Mouse (Mus musculus): Measurements from ENCODE around the gene Slc25a19. TPM values are rescaled to one million over a fixed set of nuclear protein-coding genes. Genes with fewer than 3 reads are reported as not detected.

The Slc25a19 gene
- polyA plus RNA-seq, 1 experiment from 2014 or later = 23.8 TPM

DNA sequence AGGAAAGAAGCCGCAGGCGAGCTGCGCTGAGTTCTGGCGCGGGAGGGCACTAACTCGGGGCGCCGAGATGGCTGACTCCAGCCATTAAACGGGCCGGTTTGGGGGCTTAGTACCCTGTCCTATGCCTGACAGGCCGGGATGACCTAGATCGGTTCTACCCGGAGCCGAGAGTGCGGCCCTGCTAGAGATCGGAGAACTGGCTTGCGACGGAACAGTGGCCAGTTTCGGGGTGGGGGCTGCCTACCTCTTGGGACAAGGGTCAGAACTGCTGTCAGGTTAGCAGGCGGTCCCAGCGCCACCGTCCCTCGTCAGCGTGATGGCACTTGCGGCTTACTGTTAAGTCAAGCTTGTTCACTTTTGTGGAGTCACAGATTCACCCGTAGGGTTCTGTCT is 23.8 kb downstream of the Slc25a19 start:
- peak overlapping the region; percentile 93 for H3K9ac ChIP-seq
- H3K27ac ChIP-seq = peak overlapping the region; percentile 92
- H3K36me3 ChIP-seq = peaks cover 44% of the 10 kb centered on the region
- peak overlapping the region; percentile 96 for H3K4me3 ChIP-seq
- H3K4me2 ChIP-seq (replicated peaks) = peak overlapping the region; percentile 87
- H3K27me3 ChIP-seq = no peaks in the 10 kb centered on the region
- peak; percentile 7; the same call in 1 of the 2 replicates for ATAC-seq (ENCODE audit: insufficient number of reproducible peaks, insufficient read depth, low FRiP score, low TSS enrichment)
- H3K4me1 ChIP-seq = peaks cover 23% of the 10 kb centered on the region
- H3K9me3 ChIP-seq = no peaks in the 10 kb centered on the region
- WGBS = under 1% methylated on average over 26 of the region's 26 CpGs

DNA sequence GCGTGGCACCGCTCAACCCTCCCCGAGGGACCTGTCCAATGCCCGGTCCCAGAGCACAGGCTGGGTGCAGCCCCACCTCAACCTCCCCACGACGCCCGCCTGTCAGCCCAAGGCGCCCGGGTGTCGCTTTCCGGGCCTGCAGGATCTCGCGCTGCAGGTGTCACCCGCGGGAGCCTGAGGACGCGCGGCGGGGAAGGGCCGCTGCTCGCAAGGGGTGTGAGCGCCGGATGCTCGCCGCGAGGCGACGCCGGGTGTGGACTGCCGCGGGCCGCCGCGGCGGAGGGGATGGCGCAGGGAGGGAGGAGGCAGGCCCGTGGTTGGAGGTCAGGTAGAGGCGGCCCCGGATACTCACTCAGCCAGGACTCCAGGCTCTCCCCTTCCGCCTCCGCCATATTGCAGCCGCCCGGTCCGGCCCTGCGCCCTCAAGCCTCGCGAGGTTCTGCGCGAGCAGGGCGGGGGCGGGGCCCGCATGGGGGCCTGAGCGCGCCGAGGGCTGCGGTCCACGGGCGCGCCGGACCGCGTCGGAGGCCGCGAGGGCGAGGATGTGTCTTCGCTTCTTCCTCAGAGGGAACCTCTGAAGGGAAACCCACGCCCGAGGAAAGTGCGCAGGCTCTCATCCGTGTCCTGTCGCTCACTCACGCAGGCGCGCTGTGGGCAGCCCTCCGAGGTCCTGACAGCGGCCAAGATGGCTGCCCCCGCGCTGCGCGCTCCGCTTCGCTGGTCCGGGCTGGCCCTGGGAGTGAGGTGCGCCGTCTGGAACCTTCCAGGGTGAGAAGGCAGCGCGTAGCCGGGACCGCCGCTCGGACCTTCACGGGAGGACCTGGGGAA is 24.4 kb downstream of the Slc25a19 start, which contains the start of the genes Mrps7 and Gga3:
TSS of gene Mrps7 (plus strand) at position 450 of the 828 bp plus-strand sequence.
TSS of gene Gga3 (minus strand) at position 576 of the 828 bp plus-strand sequence.
- H3K4me1 ChIP-seq = peaks cover 23% of the 10 kb centered on the region
- H3K27me3 ChIP-seq = no peaks in the 10 kb centered on the region
- peak within 1 kb of the TSS; percentile 87 for H3K4me2 ChIP-seq (replicated peaks)
- peak within 1 kb of the TSS; percentile 96 for H3K4me3 ChIP-seq
- ATAC-seq (ENCODE audit: insufficient number of reproducible peaks, insufficient read depth, low FRiP score, low TSS enrichment) = peak; percentile 96
- H3K36me3 ChIP-seq = peaks cover 38% of the 10 kb centered on the region
- H3K27ac ChIP-seq = peak within 1 kb of the TSS; percentile 92
- under 1% methylated on average over 85 of the region's 93 CpGs for WGBS
- H3K9me3 ChIP-seq = no peaks in the 10 kb centered on the region
- H3K9ac ChIP-seq = peak within 1 kb of the TSS; percentile 93

DNA sequence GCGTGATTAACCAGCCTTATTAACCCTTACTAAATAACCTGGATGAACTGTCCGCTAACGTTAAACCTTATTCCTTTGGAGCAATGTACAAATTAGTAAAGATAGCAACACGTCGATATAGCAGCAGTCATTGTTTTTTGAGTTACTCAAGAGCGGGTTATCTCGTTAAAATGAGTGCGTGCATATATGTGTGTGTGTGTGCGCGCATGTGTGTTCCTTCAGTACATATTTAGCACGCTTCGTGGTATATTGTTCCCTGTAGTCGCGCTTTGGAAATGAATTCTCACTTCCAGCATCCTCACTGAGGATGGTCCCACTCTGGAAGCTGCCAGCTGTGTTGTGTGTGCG is 25.0 kb downstream of the Slc25a19 start:
- Histone ChIP-seq H3K27me3 (no peaks in the 10 kb centered on the region), H3K4me1 (peaks cover 23% of the 10 kb centered on the region), H3K9ac (peak overlapping the region; percentile 93), H3K27ac (peak overlapping the region; percentile 92; the same call in 1 of the 2 replicates), H3K36me3 (peaks cover 32% of the 10 kb centered on the region), H3K9me3 (no peaks in the 10 kb centered on the region), H3K4me3 (peak overlapping the region; percentile 96), H3K4me2 (replicated peaks) (peak overlapping the region; percentile 87)
- ATAC-seq (ENCODE audit: insufficient number of reproducible peaks, insufficient read depth, low FRiP score, low TSS enrichment) = no peak
- WGBS = 7% methylated on average over 15 of the region's 15 CpGs

DNA sequence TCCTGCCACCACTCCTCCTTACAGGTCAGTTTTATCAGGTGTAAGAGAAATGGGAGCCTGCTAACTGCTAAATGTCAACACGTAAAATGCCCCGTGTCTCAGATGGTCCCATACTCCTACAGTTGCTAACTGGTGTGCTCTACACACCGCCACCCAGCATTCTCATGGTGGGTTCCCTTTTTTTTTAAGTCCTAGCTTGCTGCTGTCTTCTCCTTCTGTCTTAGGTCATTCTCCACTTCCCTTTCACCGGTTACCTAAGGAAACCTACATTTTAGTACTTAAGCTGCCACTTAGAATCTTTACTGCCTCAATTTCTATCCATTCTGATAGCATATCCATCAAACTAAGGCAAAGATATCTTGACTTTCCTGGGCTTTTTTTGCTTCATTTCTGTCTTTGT is 26.9 kb downstream of the Slc25a19 start:
- Histone ChIP-seq H3K27ac (no peak overlapping the region), H3K9ac (no peak overlapping the region), H3K4me1 (peaks cover 23% of the 10 kb centered on the region), H3K36me3 (peaks cover 29% of the 10 kb centered on the region), H3K4me2 (replicated peaks) (no peak overlapping the region), H3K4me3 (no peak overlapping the region), H3K9me3 (no peaks in the 10 kb centered on the region), H3K27me3 (no peaks in the 10 kb centered on the region)
- WGBS = 93% methylated on average over 4 of the region's 4 CpGs
- ATAC-seq (ENCODE audit: insufficient number of reproducible peaks, insufficient read depth, low FRiP score, low TSS enrichment) = no peak

DNA sequence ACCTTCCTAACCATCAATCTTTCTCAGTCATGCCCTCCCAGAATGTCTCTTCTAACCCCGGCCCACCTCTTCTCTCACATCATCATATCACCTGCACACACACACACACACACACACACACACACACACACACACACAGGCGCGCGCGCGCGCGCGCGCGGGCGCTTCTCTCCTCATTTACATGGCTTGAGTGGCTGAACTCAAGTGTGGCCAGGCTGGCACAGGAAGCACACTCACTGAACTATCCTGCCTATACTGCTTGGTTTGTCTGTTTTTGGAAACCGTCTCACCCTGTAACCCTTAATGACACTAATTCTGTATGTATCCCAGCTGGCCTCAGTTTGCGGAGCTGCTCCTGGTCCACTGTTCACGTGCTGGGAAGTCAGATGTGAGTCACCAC is 27.4 kb downstream of the Slc25a19 start:
- no peaks in the 10 kb centered on the region for H3K9me3 ChIP-seq
- WGBS = 95% methylated on average over 15 of the region's 15 CpGs

DNA sequence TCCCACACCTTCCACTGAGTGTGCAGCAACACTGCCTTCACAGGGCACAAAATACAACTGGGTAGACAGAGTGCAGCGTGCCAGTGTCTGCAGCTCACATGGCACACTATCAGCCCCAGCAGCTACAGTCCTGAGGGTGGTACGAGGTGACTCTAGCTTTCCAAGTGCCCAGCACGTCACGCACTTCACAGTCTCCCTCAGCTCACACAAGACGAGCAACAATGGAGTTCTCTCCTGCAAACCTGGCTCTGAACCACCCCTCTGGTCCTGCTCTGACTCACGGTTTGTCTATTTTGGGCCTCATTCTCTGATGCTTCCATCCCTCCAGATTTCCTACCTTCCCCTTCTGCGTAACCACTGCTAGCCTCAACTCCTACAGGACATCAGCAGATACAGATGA is 28.4 kb downstream of the Slc25a19 start:
- H3K9ac ChIP-seq = no peak overlapping the region
- H3K27me3 ChIP-seq = no peaks in the 10 kb centered on the region
- H3K4me1 ChIP-seq = peaks cover 16% of the 10 kb centered on the region
- H3K36me3 ChIP-seq = peaks cover 35% of the 10 kb centered on the region
- H3K9me3 ChIP-seq = no peaks in the 10 kb centered on the region
- no peak overlapping the region for H3K4me3 ChIP-seq
- ATAC-seq (ENCODE audit: insufficient number of reproducible peaks, insufficient read depth, low FRiP score, low TSS enrichment) = no peak
- WGBS = 95% methylated on average over 7 of the region's 7 CpGs
- no peak overlapping the region for H3K4me2 ChIP-seq (replicated peaks)
- H3K27ac ChIP-seq = no peak overlapping the region

More for the DNA sequence above, 27.4 kb downstream of the Slc25a19 start:
- Histone ChIP-seq H3K36me3 (peaks cover 29% of the 10 kb centered on the region), H3K4me2 (replicated peaks) (no peak overlapping the region), H3K27ac (no peak overlapping the region), H3K9ac (no peak overlapping the region), H3K4me3 (no peak overlapping the region), H3K27me3 (no peaks in the 10 kb centered on the region), H3K4me1 (peaks cover 23% of the 10 kb centered on the region)
- ATAC-seq (ENCODE audit: insufficient number of reproducible peaks, insufficient read depth, low FRiP score, low TSS enrichment) = no peak

DNA sequence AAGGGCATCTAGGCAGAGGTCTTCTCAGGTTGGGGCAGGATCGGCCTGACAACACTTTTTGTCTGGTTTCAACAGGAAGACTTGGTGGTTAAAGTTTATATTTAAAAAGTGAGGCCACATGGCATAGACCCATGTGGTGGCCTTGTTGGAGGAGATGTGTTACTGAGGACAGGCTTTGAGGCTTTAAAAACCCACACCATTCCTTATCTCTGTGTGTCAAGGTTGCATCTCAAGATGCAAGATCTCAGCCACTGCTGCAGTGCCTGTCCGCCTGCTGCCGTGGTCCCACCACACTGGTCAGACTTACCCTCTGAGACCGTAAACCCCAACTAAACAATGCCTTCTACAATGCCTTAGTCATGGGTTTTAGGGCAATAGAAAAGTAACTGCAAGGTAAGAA is 29.8 kb downstream of the Slc25a19 start:
- H3K4me1 ChIP-seq = peaks cover 14% of the 10 kb centered on the region
- WGBS = 95% methylated on average over 4 of the region's 4 CpGs
- H3K27ac ChIP-seq = no peak overlapping the region
- peaks cover 49% of the 10 kb centered on the region for H3K36me3 ChIP-seq
- H3K27me3 ChIP-seq = no peaks in the 10 kb centered on the region
- no peak overlapping the region for H3K4me3 ChIP-seq
- H3K4me2 ChIP-seq (replicated peaks) = no peak overlapping the region
- no peak for ATAC-seq (ENCODE audit: insufficient number of reproducible peaks, insufficient read depth, low FRiP score, low TSS enrichment)
- no peak overlapping the region for H3K9ac ChIP-seq
- H3K9me3 ChIP-seq = no peaks in the 10 kb centered on the region

DNA sequence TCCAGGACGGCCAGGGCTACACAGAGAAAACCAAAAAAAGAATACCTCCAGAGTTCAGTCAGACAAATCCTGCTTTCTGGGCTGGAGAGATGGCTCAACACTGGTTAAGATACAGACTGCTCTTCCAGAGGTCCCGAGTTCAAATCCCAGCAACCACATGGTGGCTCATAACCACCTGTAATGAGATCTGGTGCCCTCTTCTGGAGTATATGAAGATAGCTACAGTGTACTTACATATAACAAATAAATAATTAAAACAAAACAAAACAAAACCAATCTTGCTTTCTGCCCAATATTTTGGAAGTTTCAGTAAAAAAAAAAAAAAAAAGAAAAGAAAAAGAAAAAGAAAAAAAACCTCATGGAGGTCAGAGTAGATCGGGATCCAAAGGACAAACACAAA is 32.9 kb downstream of the Slc25a19 start:
- H3K9ac ChIP-seq = no peak overlapping the region
- no peak overlapping the region for H3K4me2 ChIP-seq (replicated peaks)
- H3K4me1 ChIP-seq = no peaks in the 10 kb centered on the region
- no peaks in the 10 kb centered on the region for H3K9me3 ChIP-seq
- WGBS = 97% methylated on average over 3 of the region's 3 CpGs
- H3K27ac ChIP-seq = no peak overlapping the region
- H3K36me3 ChIP-seq = peaks cover 72% of the 10 kb centered on the region
- ATAC-seq (ENCODE audit: insufficient number of reproducible peaks, insufficient read depth, low FRiP score, low TSS enrichment) = no peak
- no peak overlapping the region for H3K4me3 ChIP-seq
- no peaks in the 10 kb centered on the region for H3K27me3 ChIP-seq

DNA sequence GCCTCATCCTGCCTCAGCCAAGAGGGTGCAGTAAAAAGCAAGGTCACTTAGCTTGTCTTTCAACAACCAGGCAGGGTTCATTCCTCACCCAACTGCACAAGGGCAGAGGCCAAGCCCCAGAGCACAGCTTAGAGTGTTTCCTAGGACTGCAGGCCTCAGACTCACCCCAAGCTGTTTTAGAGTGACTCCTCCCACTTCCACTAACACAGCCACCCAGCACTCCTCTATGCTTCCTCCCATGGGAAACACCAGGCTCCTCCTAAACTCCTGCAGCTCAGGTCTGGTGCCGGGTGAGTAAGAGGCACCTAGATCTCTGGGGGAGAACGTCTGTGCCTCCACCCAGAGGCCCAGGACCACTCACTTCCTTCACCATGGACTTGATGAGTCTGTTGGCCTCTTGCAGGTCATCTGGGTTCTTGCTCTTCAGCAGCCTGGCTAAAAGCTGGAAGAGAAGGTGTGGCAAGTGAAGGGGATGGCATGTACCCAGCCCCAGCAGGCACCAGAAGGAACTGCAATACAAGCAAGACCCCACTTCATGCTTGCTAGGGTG is 37.5 kb downstream of the Slc25a19 start:
- no peaks in the 10 kb centered on the region for H3K27me3 ChIP-seq
- 81% methylated on average over 2 of the region's 2 CpGs for WGBS
- no peak overlapping the region for H3K27ac ChIP-seq
- peaks cover 93% of the 10 kb centered on the region for H3K36me3 ChIP-seq
- ATAC-seq (ENCODE audit: insufficient number of reproducible peaks, insufficient read depth, low FRiP score, low TSS enrichment) = no peak
- H3K9ac ChIP-seq = no peak overlapping the region
- H3K4me1 ChIP-seq = no peaks in the 10 kb centered on the region
- no peaks in the 10 kb centered on the region for H3K9me3 ChIP-seq
- H3K4me2 ChIP-seq (replicated peaks) = no peak overlapping the region
- H3K4me3 ChIP-seq = no peak overlapping the region

DNA sequence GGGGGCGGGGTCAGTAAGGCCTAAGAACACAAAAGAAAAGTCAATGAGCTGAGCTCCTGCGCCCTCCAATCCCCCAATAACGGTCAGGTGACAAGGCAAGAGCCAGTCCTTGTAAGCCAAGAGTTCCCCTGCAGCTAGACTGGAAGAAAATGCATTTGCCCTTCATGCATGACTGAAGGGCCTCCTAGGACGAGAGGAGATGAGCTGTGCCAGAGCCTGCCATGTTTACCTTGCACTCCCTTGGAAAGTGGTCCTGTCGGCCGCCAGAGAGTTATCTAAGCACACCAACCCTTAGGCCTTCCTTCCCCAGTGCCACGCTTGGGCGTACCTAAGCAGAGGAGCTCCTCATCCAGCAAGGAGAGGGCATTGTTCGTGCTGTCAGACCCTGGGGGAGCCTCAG is 40.1 kb downstream of the Slc25a19 start:
- Histone ChIP-seq H3K4me3 (no peak overlapping the region), H3K9ac (no peak overlapping the region)

DNA sequence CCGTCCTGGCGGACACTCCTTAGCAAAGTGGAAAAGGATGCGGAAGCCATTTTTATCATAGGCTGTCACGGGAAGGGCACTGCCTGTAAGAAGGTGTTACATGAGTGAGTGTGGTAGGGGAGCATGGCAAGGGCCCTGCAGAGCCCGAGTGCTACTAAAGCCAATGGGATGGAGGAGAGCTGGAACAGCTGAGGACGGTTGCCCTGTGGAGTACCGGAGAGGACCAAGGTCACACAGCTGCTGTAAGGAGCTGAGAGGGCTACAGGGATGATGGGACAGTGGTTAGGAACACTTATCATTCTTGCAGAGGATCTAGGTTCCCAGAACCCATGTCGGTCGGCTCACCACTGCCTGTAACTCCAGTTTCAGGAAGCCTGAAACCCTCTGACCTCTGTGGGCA is 41.7 kb downstream of the Slc25a19 start:
- H3K4me3 ChIP-seq = no peak overlapping the region
- no peak overlapping the region for H3K9ac ChIP-seq
- ATAC-seq (ENCODE audit: insufficient number of reproducible peaks, insufficient read depth, low FRiP score, low TSS enrichment) = no peak
- no peak overlapping the region for H3K27ac ChIP-seq
- 88% methylated on average over 9 of the region's 9 CpGs for WGBS
- no peak overlapping the region for H3K4me2 ChIP-seq (replicated peaks)
- H3K9me3 ChIP-seq = no peaks in the 10 kb centered on the region
- H3K27me3 ChIP-seq = no peaks in the 10 kb centered on the region
- H3K36me3 ChIP-seq = peaks cover 94% of the 10 kb centered on the region
- H3K4me1 ChIP-seq = no peaks in the 10 kb centered on the region

More for the DNA sequence above, 40.1 kb downstream of the Slc25a19 start:
- no peaks in the 10 kb centered on the region for H3K27me3 ChIP-seq
- peaks cover 94% of the 10 kb centered on the region for H3K36me3 ChIP-seq
- no peak for ATAC-seq (ENCODE audit: insufficient number of reproducible peaks, insufficient read depth, low FRiP score, low TSS enrichment)
- WGBS = 86% methylated on average over 9 of the region's 9 CpGs
- H3K4me1 ChIP-seq = no peaks in the 10 kb centered on the region
- H3K27ac ChIP-seq = no peak overlapping the region
- H3K9me3 ChIP-seq = no peaks in the 10 kb centered on the region
- H3K4me2 ChIP-seq (replicated peaks) = no peak overlapping the region

DNA sequence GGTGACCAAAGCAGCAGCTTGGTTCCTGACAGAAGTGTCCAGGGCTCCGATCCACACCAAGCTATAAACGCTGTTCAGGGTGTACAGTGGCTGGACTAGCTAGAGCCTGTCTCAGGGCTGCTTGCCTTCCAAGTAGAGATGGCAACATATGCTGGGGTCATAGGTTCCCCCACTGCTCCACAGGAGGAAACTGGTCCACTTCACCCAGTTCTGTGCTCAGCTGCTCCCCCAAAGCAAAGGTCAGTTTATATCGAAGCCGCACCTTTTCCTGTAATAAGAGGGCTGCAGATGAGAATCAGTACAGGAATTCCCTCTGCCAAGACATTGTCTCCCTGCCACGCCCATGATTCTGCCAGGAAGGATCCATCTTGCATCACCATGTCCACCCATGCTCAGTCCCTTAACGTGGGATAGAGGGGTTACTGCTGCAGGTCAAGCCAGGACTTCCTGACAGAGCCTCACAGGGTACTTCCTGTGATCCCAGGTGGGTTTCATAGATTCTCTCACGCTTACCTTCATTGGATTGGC is 42.5 kb downstream of the Slc25a19 start:
- 91% methylated on average over 7 of the region's 7 CpGs for WGBS
- no peaks in the 10 kb centered on the region for H3K27me3 ChIP-seq
- H3K9me3 ChIP-seq = no peaks in the 10 kb centered on the region
- no peak for ATAC-seq (ENCODE audit: insufficient number of reproducible peaks, insufficient read depth, low FRiP score, low TSS enrichment)
- no peak overlapping the region for H3K4me3 ChIP-seq
- H3K4me2 ChIP-seq (replicated peaks) = no peak overlapping the region
- no peak overlapping the region for H3K9ac ChIP-seq
- no peaks in the 10 kb centered on the region for H3K4me1 ChIP-seq
- peaks cover 94% of the 10 kb centered on the region for H3K36me3 ChIP-seq
- H3K27ac ChIP-seq = no peak overlapping the region
